Mouse (Mus musculus): Measurements from ENCODE around the gene Pagr1b.
A peak's percentile ranks its signal among the peaks of the same experiment; 100 is the strongest.

DNA sequence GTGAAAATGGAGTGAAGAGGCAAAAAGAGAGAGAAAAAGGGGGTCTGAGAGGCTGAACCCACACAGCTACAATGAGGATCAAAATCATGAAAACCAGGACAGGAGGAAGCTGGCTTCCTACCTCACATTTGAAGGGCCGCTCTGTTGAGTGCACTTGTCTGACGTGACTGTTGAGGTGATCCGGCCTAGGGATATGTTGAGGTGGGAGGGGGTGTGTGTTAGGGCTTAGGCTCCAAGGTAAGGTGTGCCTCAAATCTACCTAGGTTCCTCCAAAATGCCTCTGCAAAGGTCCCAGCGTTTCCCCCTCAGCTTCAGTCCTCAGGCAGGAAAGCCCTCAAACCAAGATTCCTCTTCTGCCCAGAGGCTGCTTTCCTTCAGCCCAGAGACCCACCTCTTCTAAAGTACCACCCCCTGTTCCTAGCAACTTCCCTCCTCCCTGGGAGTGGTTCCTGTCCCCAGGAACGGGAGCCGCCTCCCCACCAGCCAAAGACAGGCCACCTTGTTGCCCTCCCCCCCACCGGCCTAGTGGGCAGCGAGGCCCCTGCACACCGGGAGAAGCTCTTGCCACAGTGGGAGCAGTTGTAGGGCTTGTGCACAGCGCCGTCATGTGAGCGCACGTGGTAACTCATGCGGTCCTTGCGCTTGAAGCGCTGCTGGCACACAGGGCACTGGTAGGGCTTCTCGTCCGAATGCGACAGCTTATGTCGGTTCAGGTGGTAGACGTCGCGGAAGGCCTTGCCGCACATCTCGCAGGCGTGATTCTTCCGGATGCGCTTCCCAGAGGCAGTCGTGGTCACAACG, 8.7 kb upstream of the Pagr1b start:
- peak; percentile 79 for TF ChIP-seq CTCF (IDR thresholded peaks at IDR 0.05; ENCODE audit: insufficient read depth, low read length)
- TF ChIP-seq POLR2A (IDR thresholded peaks at IDR 0.05; ENCODE audit: borderline replicate concordance, extremely low read depth, low read depth, low read length): peak; percentile 42; the same call in 1 of the 2 replicates
